Comparison of ENCODE assay signal across 16 mouse cellular contexts in genomic region chr16:20405335-20405734, GRCm38 (mm10).
"Had no signal": no experiment of that assay in that cellular context is flagged by ENCODE, and none has a peak within 500 bp of the region (broad histone marks: within the 10 kb centered on the region; RNA-seq: fewer than 3 reads in every experiment).

No protein-coding gene starts in this region.

- H3K4me1 ChIP-seq: neural tube, embryonic 12.5 days; neural tube, embryonic 13.5 days; neural tube, embryonic 15.5 days; stomach, embryonic 15.5 days had no signal

- H3K27ac ChIP-seq: neural tube, embryonic 12.5 days; neural tube, embryonic 13.5 days; neural tube, embryonic 15.5 days; stomach, embryonic 15.5 days had no signal

- DNase-seq: retina, postnatal 1 day; right cerebral cortex, adult 18-20 months; right cerebral cortex, postnatal 14 days; right cerebral cortex, postnatal 25 days; right cerebral cortex, postnatal 4 days; spleen, adult 18-20 months; thymus, adult 18-20 months; thymus, adult 2 months; thymus, postnatal 14 days; thymus, postnatal 25 days; thymus, postnatal 36 days; thymus, postnatal 4 days had no signal

- H3K4me2 ChIP-seq: neural tube, embryonic 12.5 days; neural tube, embryonic 13.5 days; neural tube, embryonic 15.5 days; stomach, embryonic 15.5 days had no signal

- H3K9ac ChIP-seq: neural tube, embryonic 12.5 days; neural tube, embryonic 13.5 days; neural tube, embryonic 15.5 days; stomach, embryonic 15.5 days had no signal

- H3K27me3 ChIP-seq: neural tube, embryonic 12.5 days; neural tube, embryonic 13.5 days; neural tube, embryonic 15.5 days; stomach, embryonic 15.5 days had no signal

- H3K4me3 ChIP-seq: neural tube, embryonic 12.5 days; neural tube, embryonic 13.5 days; neural tube, embryonic 15.5 days; stomach, embryonic 15.5 days had no signal

- H3K36me3 ChIP-seq: stomach, embryonic 15.5 days had no signal

- H3K9me3 ChIP-seq: neural tube, embryonic 12.5 days; neural tube, embryonic 13.5 days; neural tube, embryonic 15.5 days; stomach, embryonic 15.5 days had no signal
